Mouse (Mus musculus) liver, postnatal 0 days (tissue): ENCODE measurements around the gene Gm9767. TPM values are rescaled to one million over a fixed set of nuclear protein-coding genes. Genes with fewer than 3 reads are reported as not detected.

Experiments used
- ATAC-seq: fragments of 200-750 bp; cut with Nextera tagmentation; 2 replicates; pipeline ENCODE4 v1.8.0; 2017; ENCODE audit warnings: mild to moderate bottlenecking, moderate library complexity
- DNase-seq: peaks from one replicate; pipeline ENCODE4 v3.0.0-alpha.2; 2016
- H3K27ac ChIP-seq: fragments of 300-500 bp; sonication (generic); 2 replicates; pipeline ENCODE4 v1.5.1; 2014; ENCODE audit warnings: antibody characterized with exemption, moderate library complexity, mild to moderate bottlenecking, low read depth
- H3K27me3 ChIP-seq: fragments of 300-500 bp; sonication (generic); 2 replicates; pipeline ENCODE4 v1.6.1; 2014; ENCODE audit warnings: low read length, control low read depth, mixed read lengths; ENCODE audit not compliant: insufficient read depth
- H3K36me3 ChIP-seq: fragments of 300-500 bp; sonication (generic); replicated peaks from 2 replicates; pipeline ENCODE4 v1.6.1; 2014; ENCODE audit warnings: mild to moderate bottlenecking, control low read depth, low read length, moderate library complexity, mixed read lengths; ENCODE audit not compliant: insufficient read depth
- H3K4me1 ChIP-seq: fragments of 300-500 bp; sonication (generic); 2 replicates; pipeline ENCODE4 v1.6.1; 2014; ENCODE audit warnings: antibody characterized with exemption, mild to moderate bottlenecking, control low read depth; ENCODE audit not compliant: insufficient read depth
- H3K4me2 ChIP-seq: fragments of 300-500 bp; sonication (generic); 2 replicates; pipeline ENCODE4 v1.6.1; 2014; ENCODE audit warnings: low read depth, mild to moderate bottlenecking, low read length, moderate library complexity, mixed read lengths
- H3K4me3 ChIP-seq: fragments of 300-500 bp; sonication (generic); 2 replicates; pipeline ENCODE4 v1.5.1; 2014; ENCODE audit warnings: low read depth, low read length
- H3K9ac ChIP-seq: fragments of 300-500 bp; sonication (generic); replicated peaks from 2 replicates; pipeline ENCODE4 v1.6.1; 2014; ENCODE audit warnings: mild to moderate bottlenecking, moderate library complexity
- H3K9me3 ChIP-seq: fragments of 300-500 bp; sonication (generic); 2 replicates; pipeline ENCODE4 v1.6.1; 2016; ENCODE audit warnings: mild to moderate bottlenecking, control low read depth, low read length, mixed read lengths
- CTCF ChIP-seq: sonication (generic); IDR thresholded peaks from 2 replicates; pipeline ENCODE4 v1.5.1; 2016; ENCODE audit warnings: antibody characterized with exemption, low read depth
- EP300 ChIP-seq: IDR thresholded peaks from 2 replicates; pipeline ENCODE4 v1.6.1; 2016; ENCODE audit warnings: antibody characterized with exemption, low read depth, mild to moderate bottlenecking
- WGBS: fragments of 180-500 bp; shearing (Covaris S2); extraction: QIAGEN DNeasy Blood & Tissue Kit; methylation state at CpG from one replicate; pipeline ENCODE4 v1.1.7; 2014; ENCODE audit not compliant: insufficient replicate concordance; 5-methylcytosine and 5-hydroxymethylcytosine counted together
- polyA plus RNA-seq: library from polyadenylated mRNA; unstranded; fragments of >200 nt; fragmentation: Nextera tagmentation; extraction: Ambion mirVana; gene quantifications from 2 replicates; pipeline ENCODE4 v1.2.1, GENCODE M21; 2015

Gene Gm9767
- polyA plus RNA-seq, 1 experiment from 2014 or later: not detected

GRCm38 (mm10) chr10:26076949-26077348 is 1.1 kb upstream of the Gm9767 start:
- WGBS: 83% methylated on average over 9 of the region's 9 CpGs
- no peak for DNase-seq
- H3K9me3 ChIP-seq: no peaks in the 10 kb centered on the region
- no peak for TF ChIP-seq CTCF
- no peak for TF ChIP-seq EP300
- no peak overlapping the region for H3K4me3 ChIP-seq
- no peak for ATAC-seq
- H3K27me3 ChIP-seq: peaks cover 22% of the 10 kb centered on the region
- H3K4me1 ChIP-seq: 0 out of 2 replicates have a peak, but pooled peaks cover 2% of the 10 kb centered on the region
- H3K9ac ChIP-seq: no peak overlapping the region
- no peak overlapping the region for H3K4me2 ChIP-seq
- no peaks in the 10 kb centered on the region for H3K36me3 ChIP-seq
- no peak overlapping the region for H3K27ac ChIP-seq

DNA sequence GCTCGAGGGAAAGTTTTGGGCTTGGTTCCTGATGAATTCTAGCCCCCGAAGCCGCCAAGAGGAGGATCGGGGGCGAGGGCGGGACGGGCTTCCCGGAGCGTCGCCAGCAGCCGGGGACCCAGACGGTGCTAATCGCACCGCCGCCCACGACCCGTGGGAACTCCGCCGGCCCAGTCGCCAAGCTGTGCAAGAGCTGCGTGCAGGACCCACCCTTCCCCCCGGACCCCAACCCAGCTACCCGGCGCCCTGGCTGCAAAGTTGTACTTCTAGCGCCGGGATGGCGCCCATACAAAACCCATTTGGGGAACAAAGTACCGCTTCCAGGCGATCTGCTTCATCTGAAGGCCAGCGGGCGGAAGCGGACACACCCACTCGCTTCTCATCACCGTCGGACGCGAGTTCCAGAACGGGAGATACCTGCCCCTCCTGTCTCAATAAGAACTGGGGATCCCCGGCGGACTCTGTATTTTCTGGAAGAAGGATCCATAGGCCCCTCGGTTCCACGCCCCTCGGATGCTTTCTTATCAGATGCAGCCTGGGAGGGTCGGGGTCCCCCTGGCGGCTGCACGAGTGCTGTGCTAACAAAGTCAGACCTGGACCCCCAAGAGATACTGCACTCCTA is 577 bp downstream of the Gm9767 start, which contains the start of gene Tmem200a:
TSS of gene Tmem200a (minus strand) at position 532 of the 622 bp plus-strand sequence.
- H3K27me3 ChIP-seq: peaks cover 22% of the 10 kb centered on the region
- H3K4me3 ChIP-seq: peak within 1 kb of the TSS; percentile 41
- H3K4me1 ChIP-seq: 0 out of 2 replicates have a peak, but pooled peaks cover 2% of the 10 kb centered on the region
- H3K9me3 ChIP-seq: no peaks in the 10 kb centered on the region
- WGBS: under 1% methylated on average over 38 of the region's 46 CpGs
- DNase-seq: no peak
- H3K27ac ChIP-seq: no peak within 1 kb of the TSS
- H3K4me2 ChIP-seq: peak within 1 kb of the TSS; percentile 73
- H3K36me3 ChIP-seq: no peaks in the 10 kb centered on the region
- TF ChIP-seq CTCF: peak; percentile 32
- no peak for TF ChIP-seq EP300
- H3K9ac ChIP-seq: no peak within 1 kb of the TSS
- ATAC-seq: no peak

GRCm38 (mm10) chr10:26079678-26080077 is 1.6 kb downstream of the Gm9767 start:
- H3K4me1 ChIP-seq: 0 out of 2 replicates have a peak, but pooled peaks cover 2% of the 10 kb centered on the region
- H3K9ac ChIP-seq: no peak overlapping the region
- H3K4me3 ChIP-seq: no peak overlapping the region
- no peak overlapping the region for H3K4me2 ChIP-seq
- H3K27ac ChIP-seq: no peak overlapping the region
- H3K27me3 ChIP-seq: peaks cover 22% of the 10 kb centered on the region
- H3K36me3 ChIP-seq: no peaks in the 10 kb centered on the region
- WGBS: 47% methylated on average over 3 of the region's 3 CpGs
- TF ChIP-seq CTCF: no peak
- no peak for TF ChIP-seq EP300
- DNase-seq (no peak), ATAC-seq (no peak)
- no peaks in the 10 kb centered on the region for H3K9me3 ChIP-seq

- 0 out of 2 replicates have a peak, but pooled peaks cover 2% of the 10 kb centered on the region for H3K4me1 ChIP-seq
- ATAC-seq: no peak
- no peak overlapping the region for H3K4me2 ChIP-seq
- no peak for TF ChIP-seq CTCF
- TF ChIP-seq EP300: no peak
- DNase-seq: no peak
- no peak overlapping the region for H3K4me3 ChIP-seq
- no peaks in the 10 kb centered on the region for H3K36me3 ChIP-seq
- peaks cover 19% of the 10 kb centered on the region for H3K27me3 ChIP-seq
- no peaks in the 10 kb centered on the region for H3K9me3 ChIP-seq
- no peak overlapping the region for H3K27ac ChIP-seq
- no peak overlapping the region for H3K9ac ChIP-seq
- 55% methylated on average over 4 of the region's 4 CpGs for WGBS
These were observed 4.0 kb downstream of the Gm9767 start for GRCm38 (mm10) chr10:26082081-26082480.

- no peak for DNase-seq
- no peak overlapping the region for H3K9ac ChIP-seq
- WGBS: 71% methylated on average over 3 of the region's 3 CpGs
These were observed 25.4 kb downstream of the Gm9767 start for GRCm38 (mm10) chr10:26103330-26103982.

DNA sequence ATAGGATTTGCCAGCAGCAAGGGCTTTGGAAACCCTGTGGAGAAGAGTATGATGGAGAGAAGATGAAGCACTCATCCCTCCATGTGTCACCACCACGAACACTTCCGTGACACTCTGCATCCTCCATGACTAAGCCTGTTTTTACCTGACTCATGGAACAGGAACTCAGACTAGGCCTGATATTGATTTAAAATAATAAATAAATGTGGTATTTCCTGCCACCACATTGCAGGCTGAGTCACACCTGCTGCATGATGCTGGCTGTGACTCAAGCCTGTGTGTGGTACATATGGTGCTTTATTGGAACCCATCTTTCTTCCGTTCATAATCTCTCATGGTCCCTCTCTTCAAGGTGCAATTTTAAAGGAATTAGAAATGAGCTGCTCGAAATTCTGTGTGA is 36.4 kb downstream of the Gm9767 start:
- 64% methylated on average over 4 of the region's 4 CpGs for WGBS
- no peaks in the 10 kb centered on the region for H3K4me1 ChIP-seq
- H3K27me3 ChIP-seq: no peaks in the 10 kb centered on the region
- no peak overlapping the region for H3K4me3 ChIP-seq
- ATAC-seq (no peak), DNase-seq (no peak)
- H3K9me3 ChIP-seq: no peaks in the 10 kb centered on the region
- H3K27ac ChIP-seq: no peak overlapping the region
- no peaks in the 10 kb centered on the region for H3K36me3 ChIP-seq
- no peak for TF ChIP-seq EP300
- TF ChIP-seq CTCF: no peak
- H3K9ac ChIP-seq: no peak overlapping the region
- H3K4me2 ChIP-seq: no peak overlapping the region

More at GRCm38 (mm10) chr10:26103330-26103982, 25.4 kb downstream of the Gm9767 start:
- Histone ChIP-seq H3K4me1 (no peaks in the 10 kb centered on the region), H3K36me3 (no peaks in the 10 kb centered on the region), H3K9me3 (no peaks in the 10 kb centered on the region), H3K4me2 (no peak overlapping the region), H3K27me3 (no peaks in the 10 kb centered on the region), H3K27ac (no peak overlapping the region), H3K4me3 (no peak overlapping the region)
- TF ChIP-seq EP300 (no peak), CTCF (no peak)
- ATAC-seq: no peak
